ENCODE assay signal across 8 mouse cellular contexts in genomic region chr2:130629839-130630203, GRCm38 (mm10). TPM values are rescaled to one million over a fixed set of nuclear protein-coding genes. Genes with fewer than 3 reads are reported as not detected.
DNase-seq lines count a peak whose midpoint lies in the region; ATAC-seq lines count a peak whose summit lies in the region.

Fastkd5 (minus strand) TSS chr2:130630027.
Ubox5 (minus strand) TSS chr2:130630038.

- DNase-seq in T-cell, adult 2 months (ENCODE audit: low spot score), result peak; percentile 82
- DNase-seq in cerebellum, postnatal 4 days (ENCODE audit: low spot score in 2 of 2), result peak; percentile 94 to 95
- peak; percentile 94 for DNase-seq in gastrocnemius, adult 18-20 months (ENCODE audit: low spot score)
- DNase-seq in left cerebral cortex, adult 18-20 months (ENCODE audit: low spot score in 2 of 2), result peak; percentile 94
- peak; percentile 95 to 96 for DNase-seq in right cerebral cortex, adult 2 months (ENCODE audit: low spot score in 2 of 2)
- DNase-seq in urinary bladder, postnatal 14 days (ENCODE audit: low spot score), result peak; percentile 93

- peak within 1 kb of the TSS; percentile 93 for H3K4me2 ChIP-seq in hindbrain, embryonic 16.5 days (ENCODE audit: low read length)

- peaks cover 8% of the 10 kb centered on the region for H3K27me3 ChIP-seq in hindbrain, embryonic 16.5 days (replicated peaks; ENCODE audit: control insufficient read depth, insufficient read depth, low read length)

- H3K36me3 ChIP-seq in hindbrain, embryonic 16.5 days (ENCODE audit: control insufficient read depth, insufficient read depth, low read length), result peaks cover under 1% of the 10 kb centered on the region; the same call in 1 of the 2 replicates

- peak; percentile 86 for ATAC-seq in hindbrain, embryonic 16.5 days
- peak; percentile 92 for ATAC-seq in megakaryocyte, adult 5-6 weeks (ENCODE audit: poor library complexity, severe bottlenecking)

- under 1% methylated on average over 20 of the region's 25 CpGs for WGBS in hindbrain, embryonic 16.5 days

- H3K9me3 ChIP-seq in hindbrain, embryonic 16.5 days (ENCODE audit: control insufficient read depth, low read length), result no peaks in the 10 kb centered on the region

- peak within 1 kb of the TSS; percentile 95 for H3K4me3 ChIP-seq in hindbrain, embryonic 16.5 days (ENCODE audit: low read length)

- peak within 1 kb of the TSS; percentile 90 for H3K9ac ChIP-seq in hindbrain, embryonic 16.5 days (ENCODE audit: low read depth, low read length)

- peak within 1 kb of the TSS; percentile 76 for H3K27ac ChIP-seq in hindbrain, embryonic 16.5 days (ENCODE audit: low read depth, low read length)

- H3K4me1 ChIP-seq in hindbrain, embryonic 16.5 days (ENCODE audit: control insufficient read depth, insufficient read depth, low read depth, low read length), result peaks cover 16% of the 10 kb centered on the region

RNA-seq across cellular contexts. Expression of gene Fastkd5, which starts in this region (rescaled TPM):
- total RNA-seq in gastrocnemius, adult 18-20 months (2021), result 1 to 10 TPM; 5.8 to 6.2 TPM
- 9.7 and 10.8 TPM in 2 replicates for polyA plus RNA-seq in hindbrain, embryonic 16.5 days (2015; fragmentation: Nextera tagmentation; extraction: Ambion mirVana)
- total RNA-seq in left cerebral cortex, adult 18-20 months (2021), result 10 to 100 TPM in 1 of 2 experiments, 1 to 10 TPM in 1; 7.8 to 13.4 TPM
- total RNA-seq in megakaryocyte, adult 5-6 weeks (2015), result 11.0 and 12.4 TPM in 2 replicates
- total RNA-seq in megakaryocyte, adult 5-6 weeks (2017), result 11.9 and 12.4 TPM in 2 replicates

RNA-seq across cellular contexts. Expression of gene Ubox5, which starts in this region (rescaled TPM):
- total RNA-seq in gastrocnemius, adult 18-20 months (2021), result 1 to 10 TPM; 5.2 TPM
- 8.9 and 9.9 TPM in 2 replicates for polyA plus RNA-seq in hindbrain, embryonic 16.5 days (2015; fragmentation: Nextera tagmentation; extraction: Ambion mirVana)
- total RNA-seq in left cerebral cortex, adult 18-20 months (2021), result 10 to 100 TPM in 1 of 2 experiments, 1 to 10 TPM in 1; 8.2 to 10.7 TPM
- total RNA-seq in megakaryocyte, adult 5-6 weeks (2015), result 3.7 and 4.1 TPM in 2 replicates
- total RNA-seq in megakaryocyte, adult 5-6 weeks (2017), result 4.4 and 10.2 TPM in 2 replicates

Comparison
In these comparisons a context has a peak if more than half of its experiments do, and no peak if none do; other contexts are left out.
1. Peak in every context shown above with its lines: DNase-seq, ATAC-seq, H3K4me3 ChIP-seq and H3K27ac ChIP-seq.